20 mouse cellular contexts compared by ENCODE assay signal in the genomic region with DNA sequence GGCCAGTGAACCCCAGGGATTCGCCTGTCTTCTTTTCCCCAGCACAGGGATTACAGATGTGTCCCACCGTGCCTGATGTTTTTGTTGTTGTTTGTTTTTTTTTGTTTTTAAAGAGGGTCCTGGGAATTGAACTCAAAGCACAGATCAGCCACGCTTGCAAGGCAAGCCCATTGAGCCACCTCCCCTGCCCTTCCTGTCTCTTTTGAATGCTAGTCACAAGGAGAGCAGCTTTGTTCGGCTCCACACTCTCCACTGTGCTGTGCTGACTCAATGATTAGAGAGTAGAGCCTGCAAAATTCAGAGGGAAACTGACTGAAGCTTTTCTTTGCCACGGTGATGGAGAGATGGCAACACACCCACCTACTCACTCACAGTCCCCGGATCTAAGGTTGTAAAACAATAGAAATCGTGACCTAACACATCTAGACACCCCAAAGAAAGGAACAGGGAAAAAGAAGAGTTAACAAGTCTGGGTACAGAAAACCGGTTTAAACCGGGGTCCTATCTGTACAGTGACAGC.
DNase-seq lines count a peak whose midpoint lies in the region; ATAC-seq and TF ChIP-seq lines count a peak whose summit lies in the region.
"Had no signal": no experiment of that assay in that cellular context is flagged by ENCODE, and none has a peak within 500 bp of the region (broad histone marks: within the 10 kb centered on the region; RNA-seq: fewer than 3 reads in every experiment).

No protein-coding gene starts in this region.

- no peak overlapping the region for H3K9ac ChIP-seq in forebrain, postnatal 0 days
- H3K9ac ChIP-seq in forebrain, embryonic 14.5 days (ENCODE audit: low read length), result no peak overlapping the region
- H3K9ac ChIP-seq in heart, postnatal 0 days (replicated peaks; ENCODE audit: low read depth, low read length), result no peak overlapping the region
- no peak overlapping the region for H3K9ac ChIP-seq in lung, embryonic 16.5 days (ENCODE audit: low read length)
- H3K9ac ChIP-seq: embryonic facial prominence, embryonic 12.5 days; hindbrain, embryonic 12.5 days; liver, embryonic 15.5 days had no signal

- WGBS in forebrain, postnatal 0 days, result 58% methylated on average over 9 of the region's 9 CpGs
- 66% methylated on average over 9 of the region's 9 CpGs for WGBS in forebrain, embryonic 14.5 days
- WGBS in heart, postnatal 0 days, result 74% methylated on average over 9 of the region's 9 CpGs
- WGBS in lung, embryonic 16.5 days, result 67% methylated on average over 9 of the region's 9 CpGs
- 75% methylated on average over 9 of the region's 9 CpGs for WGBS in lung, adult 2 months

- H3K9me3 ChIP-seq in forebrain, postnatal 0 days (ENCODE audit: low read length), result no peaks in the 10 kb centered on the region
- H3K9me3 ChIP-seq in forebrain, embryonic 14.5 days (replicated peaks; ENCODE audit: control insufficient read depth, low read length), result no peaks in the 10 kb centered on the region
- no peaks in the 10 kb centered on the region for H3K9me3 ChIP-seq in heart, postnatal 0 days (replicated peaks; ENCODE audit: control insufficient read depth, low read length)
- no peaks in the 10 kb centered on the region for H3K9me3 ChIP-seq in lung, embryonic 16.5 days (ENCODE audit: control insufficient read depth, low read length)
- H3K9me3 ChIP-seq: embryonic facial prominence, embryonic 12.5 days; hindbrain, embryonic 12.5 days; liver, embryonic 15.5 days had no signal

- H3K36me3 ChIP-seq in forebrain, postnatal 0 days (ENCODE audit: insufficient read depth), result no peaks in the 10 kb centered on the region
- no peaks in the 10 kb centered on the region for H3K36me3 ChIP-seq in forebrain, embryonic 14.5 days (ENCODE audit: control insufficient read depth, insufficient read depth, low read length)
- no peaks in the 10 kb centered on the region for H3K36me3 ChIP-seq in heart, postnatal 0 days (replicated peaks; ENCODE audit: control insufficient read depth, insufficient read depth, low read length)
- H3K36me3 ChIP-seq in lung, embryonic 16.5 days (ENCODE audit: control insufficient read depth, insufficient read depth, low read length), result no peaks in the 10 kb centered on the region
- H3K36me3 ChIP-seq: embryonic facial prominence, embryonic 12.5 days; hindbrain, embryonic 12.5 days; liver, embryonic 15.5 days had no signal

- ATAC-seq in forebrain, postnatal 0 days, result peak; percentile 25
- ATAC-seq in forebrain, embryonic 14.5 days, result no peak
- ATAC-seq in heart, postnatal 0 days (ENCODE audit: insufficient read depth, low read depth), result no peak
- ATAC-seq in lung, embryonic 16.5 days (ENCODE audit: low read depth), result peak; percentile 32; the same call in 1 of the 2 replicates
- ATAC-seq: intestine, embryonic 16.5 days; midbrain, embryonic 16.5 days had no signal

- intact Hi-C loops in heart, postnatal 10 days (cut with DNase I), result no loop called here

- no peak for TF ChIP-seq POLR2A in lung, adult 2 months (IDR thresholded peaks at IDR 0.05; ENCODE audit: borderline replicate concordance, extremely low read depth, low read depth, low read length)

- H3K4me3 ChIP-seq in forebrain, postnatal 0 days (ENCODE audit: low read depth, low read length), result no peak overlapping the region
- H3K4me3 ChIP-seq in forebrain, embryonic 14.5 days (ENCODE audit: low read depth, low read length), result no peak overlapping the region
- H3K4me3 ChIP-seq in heart, postnatal 0 days (ENCODE audit: low read depth, low read length), result no peak overlapping the region
- no peak overlapping the region for H3K4me3 ChIP-seq in lung, embryonic 16.5 days (ENCODE audit: low read length)
- H3K4me3 ChIP-seq in lung, adult 2 months (replicated peaks; ENCODE audit: extremely low read depth, low read depth, low read length), result no peak overlapping the region
- H3K4me3 ChIP-seq: embryonic facial prominence, embryonic 12.5 days; erythroblast, embryonic 14.5 days; hindbrain, embryonic 12.5 days; liver, embryonic 15.5 days had no signal

- H3K27me3 ChIP-seq in forebrain, postnatal 0 days (ENCODE audit: insufficient read depth, low read length), result no peaks in the 10 kb centered on the region
- no peaks in the 10 kb centered on the region for H3K27me3 ChIP-seq in forebrain, embryonic 14.5 days (replicated peaks; ENCODE audit: control insufficient read depth, insufficient read depth, low read length)
- no peaks in the 10 kb centered on the region for H3K27me3 ChIP-seq in heart, postnatal 0 days (ENCODE audit: control insufficient read depth, insufficient read depth, low read length)
- no peaks in the 10 kb centered on the region for H3K27me3 ChIP-seq in lung, embryonic 16.5 days (ENCODE audit: control insufficient read depth, insufficient read depth, low read depth, low read length)
- H3K27me3 ChIP-seq: CH12.LX; embryonic facial prominence, embryonic 12.5 days; hindbrain, embryonic 12.5 days; liver, embryonic 15.5 days had no signal

- H3K27ac ChIP-seq in forebrain, postnatal 0 days (ENCODE audit: low read depth, low read length), result 0 out of 2 replicates have a peak overlapping the region, but pooled peaks have one; percentile 0
- no peak overlapping the region for H3K27ac ChIP-seq in forebrain, embryonic 14.5 days (ENCODE audit: low read depth, low read length)
- peak overlapping the region; percentile 73; the same call in 1 of the 2 replicates for H3K27ac ChIP-seq in heart, postnatal 0 days (ENCODE audit: low read depth)
- no peak overlapping the region for H3K27ac ChIP-seq in lung, embryonic 16.5 days (ENCODE audit: low read length)
- H3K27ac ChIP-seq: embryonic facial prominence, embryonic 12.5 days; hindbrain, embryonic 12.5 days; liver, embryonic 15.5 days had no signal

- no peak for TF ChIP-seq EP300 in heart, postnatal 0 days (IDR thresholded peaks at IDR 0.05; ENCODE audit: low read depth)

- DNase-seq in forebrain, postnatal 0 days, result no peak
- DNase-seq in forebrain, embryonic 14.5 days (ENCODE audit: low spot score), result no peak
- no peak for DNase-seq in heart, postnatal 0 days (ENCODE audit: low spot score)
- DNase-seq in heart, postnatal 10 days, result no peak
- DNase-seq in lung, adult 2 months, result no peak
- DNase-seq in layer of hippocampus, adult 9-11 months, result no peak
- DNase-seq: adrenal gland, adult 8-10 months; cerebellum, adult 9-11 months; layer of hippocampus, postnatal 36 days; right cerebral cortex, postnatal 14 days; spleen, adult 18-20 months; thymus, postnatal 36 days had no signal

- peak overlapping the region; percentile 20; the same call in 1 of the 2 replicates for H3K4me2 ChIP-seq in forebrain, postnatal 0 days (ENCODE audit: low read depth)
- no peak overlapping the region for H3K4me2 ChIP-seq in forebrain, embryonic 14.5 days (ENCODE audit: low read length)
- H3K4me2 ChIP-seq in heart, postnatal 0 days (ENCODE audit: low read depth, low read length), result no peak overlapping the region
- H3K4me2 ChIP-seq in lung, embryonic 16.5 days (ENCODE audit: low read depth, low read length), result no peak overlapping the region
- H3K4me2 ChIP-seq: embryonic facial prominence, embryonic 12.5 days; hindbrain, embryonic 12.5 days; liver, embryonic 15.5 days had no signal

- TF ChIP-seq CTCF in forebrain, postnatal 0 days (IDR thresholded peaks at IDR 0.05; ENCODE audit: low read depth), result no peak
- no peak for TF ChIP-seq CTCF in heart, postnatal 0 days (IDR thresholded peaks at IDR 0.05; ENCODE audit: low read depth)
- no peak for TF ChIP-seq CTCF in lung, adult 2 months (IDR thresholded peaks at IDR 0.05; ENCODE audit: insufficient read depth, low read length)

- peaks cover 7% of the 10 kb centered on the region; the same call in 1 of the 2 replicates for H3K4me1 ChIP-seq in forebrain, postnatal 0 days (ENCODE audit: insufficient read depth)
- H3K4me1 ChIP-seq in forebrain, embryonic 14.5 days (ENCODE audit: control insufficient read depth, insufficient read depth, low read length), result no peaks in the 10 kb centered on the region
- peaks cover 14% of the 10 kb centered on the region; the same call in 1 of the 2 replicates for H3K4me1 ChIP-seq in heart, postnatal 0 days (ENCODE audit: control insufficient read depth, insufficient read depth)
- H3K4me1 ChIP-seq in lung, embryonic 16.5 days (replicated peaks; ENCODE audit: control insufficient read depth, insufficient read depth, low read length), result peaks cover 3% of the 10 kb centered on the region; the same call in 1 of the 2 replicates
- no peaks in the 10 kb centered on the region for H3K4me1 ChIP-seq in lung, adult 2 months (ENCODE audit: control insufficient read depth, insufficient read depth, low read length)
- H3K4me1 ChIP-seq: embryonic facial prominence, embryonic 12.5 days; hindbrain, embryonic 12.5 days; liver, embryonic 15.5 days had no signal

Comparison
In these comparisons a context has a peak if more than half of its experiments do, and no peak if none do; other contexts are left out.
1. ATAC-seq: peak in forebrain, postnatal 0 days (single experiment) and lung, embryonic 16.5 days (single experiment); none in forebrain, embryonic 14.5 days (single experiment) and heart, postnatal 0 days (single experiment).
2. H3K27ac ChIP-seq: peak in forebrain, postnatal 0 days (single experiment) and heart, postnatal 0 days (single experiment); none in forebrain, embryonic 14.5 days (single experiment) and lung, embryonic 16.5 days (single experiment).